Mouse (Mus musculus) brain, embryonic 14.5 days (tissue): Measurements from ENCODE around the gene Pm20d1. TPM values are rescaled to one million over a fixed set of nuclear protein-coding genes. Genes with fewer than 3 reads are reported as not detected.
A peak's percentile ranks its signal among the peaks of the same experiment; 100 is the strongest.

ENCODE experiments used
- DNase-seq: peaks from one replicate; pipeline ENCODE4 v3.0.0-alpha.2; 2011; ENCODE audit warnings: low read depth
- CTCF ChIP-seq: fragments of 200-500 bp; IDR thresholded peaks from 2 replicates; pipeline ENCODE4 v1.5.1; 2012; ENCODE audit warnings: inconsistent platforms, mild to moderate bottlenecking, moderate library complexity, borderline replicate concordance; ENCODE audit not compliant: insufficient read depth, insufficient read length; ENCODE audit errors: extremely low read depth
- POLR2A ChIP-seq: fragments of 200-500 bp; IDR thresholded peaks from 2 replicates; pipeline ENCODE4 v1.6.1; 2012; ENCODE audit warnings: mild to moderate bottlenecking, inconsistent platforms, borderline replicate concordance; ENCODE audit not compliant: poor library complexity, insufficient read depth, insufficient read length, severe bottlenecking; ENCODE audit errors: extremely low read depth
- polyA plus RNA-seq: library from polyadenylated mRNA; depleted of rRNA; stranded (reverse); fragments of >200 nt; gene quantifications from 2 replicates; pipeline ENCODE4 v1.2.3, GENCODE M21; 2012

Gene Pm20d1
- polyA plus RNA-seq, 1 experiment, result 0.19 TPM

- no peak for TF ChIP-seq CTCF
- TF ChIP-seq POLR2A, result no peak
- DNase-seq, result no peak
Observed at GRCm38 (mm10) chr1:131822292-131822691, 25.1 kb downstream of the Pm20d1 start.

GRCm38 (mm10) chr1:131822856-131823492 is 25.8 kb downstream of the Pm20d1 start:
- no peak for DNase-seq
- TF ChIP-seq POLR2A (no peak), CTCF (no peak)

DNA sequence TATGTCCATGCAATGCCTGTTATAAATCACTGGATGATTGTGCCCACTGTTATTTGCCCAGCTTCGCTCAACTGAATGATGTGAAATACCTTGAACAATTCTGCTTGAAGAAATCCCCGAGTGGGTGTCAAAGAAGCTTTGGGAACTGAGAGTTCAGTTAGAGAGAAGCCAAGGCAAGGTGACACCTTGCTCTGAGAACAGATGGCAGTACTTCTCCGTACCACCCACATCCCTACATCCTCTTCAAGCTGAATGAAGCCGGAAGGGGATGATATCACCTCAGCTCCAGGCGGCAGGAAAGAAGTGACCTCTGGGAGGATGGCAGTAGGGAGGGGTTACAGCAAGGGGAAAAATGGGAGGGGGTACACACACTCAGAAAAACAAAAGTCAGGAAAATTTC is 26.4 kb downstream of the Pm20d1 start:
- no peak for TF ChIP-seq CTCF
- no peak for TF ChIP-seq POLR2A
- DNase-seq, result no peak

DNA sequence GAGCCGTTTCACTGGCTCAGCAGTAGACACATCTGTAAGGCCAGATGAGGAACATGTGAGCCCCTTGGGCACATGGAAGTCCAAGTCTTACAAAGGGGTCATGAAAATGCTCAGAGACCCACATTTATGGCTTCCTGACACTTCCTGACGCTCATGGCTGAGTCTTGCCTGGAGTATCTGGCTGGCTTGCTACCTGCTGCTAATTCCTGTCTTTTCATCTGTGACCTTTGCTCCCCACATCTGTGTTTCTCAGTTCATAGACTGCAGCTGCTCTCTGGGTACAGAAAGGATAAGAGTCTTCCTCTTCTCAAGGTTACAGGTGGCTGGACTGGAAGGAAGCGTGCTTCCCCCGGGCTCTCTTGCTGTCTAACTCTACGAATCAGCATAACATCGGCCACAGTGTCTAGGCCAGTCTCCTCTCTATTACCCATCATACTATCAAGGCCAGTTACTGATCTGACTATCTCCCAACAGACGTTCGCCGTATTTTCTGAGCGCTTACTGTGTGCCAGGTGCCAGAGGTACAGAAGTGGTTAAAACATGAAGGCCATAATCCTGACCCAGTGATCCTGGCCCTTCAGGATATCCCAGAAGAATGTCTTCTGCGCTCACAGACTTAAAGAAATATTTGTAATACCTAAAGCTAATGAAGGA is 27.5 kb downstream of the Pm20d1 start:
- TF ChIP-seq CTCF (no peak), POLR2A (no peak)
- no peak for DNase-seq

GRCm38 (mm10) chr1:131827207-131827786 is 30.1 kb downstream of the Pm20d1 start, which contains the start of gene Slc41a1:
Gene Slc41a1 (plus strand): TSS chr1:131827493.
- no peak for DNase-seq
- TF ChIP-seq POLR2A (no peak), CTCF (no peak)

- peak; percentile 97 for DNase-seq
- TF ChIP-seq CTCF (no peak), POLR2A (peak; percentile 57; the same call in 1 of the 2 replicates)
Observed at GRCm38 (mm10) chr1:131827787-131828258, 30.6 kb downstream of the Pm20d1 start.

- DNase-seq, result peak; percentile 60
- TF ChIP-seq CTCF, result no peak
- no peak for TF ChIP-seq POLR2A
Observed at GRCm38 (mm10) chr1:131828297-131829126, 31.3 kb downstream of the Pm20d1 start.

DNA sequence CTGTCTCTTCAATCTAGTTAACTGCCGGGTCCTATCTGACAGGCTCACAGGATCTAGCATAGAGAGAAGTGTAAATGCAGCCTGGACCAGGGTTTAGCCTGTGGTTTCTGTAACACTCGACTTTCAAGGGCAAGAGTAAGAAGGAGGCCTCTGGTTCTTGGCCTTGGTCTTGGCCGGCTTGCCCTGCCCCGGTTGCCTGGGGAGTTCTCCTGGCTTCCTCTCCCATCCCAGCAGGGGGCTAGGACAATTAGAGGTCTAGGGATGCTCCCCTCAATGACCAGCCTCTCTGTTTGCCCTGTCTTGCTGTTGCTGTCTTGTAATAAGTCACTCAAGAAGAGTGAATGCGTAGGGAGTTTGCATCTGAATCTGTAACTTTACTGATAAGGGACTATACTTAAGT is 32.1 kb downstream of the Pm20d1 start:
- no peak for TF ChIP-seq CTCF
- TF ChIP-seq POLR2A, result no peak

GRCm38 (mm10) chr1:131830561-131830960 is 33.4 kb downstream of the Pm20d1 start:
- TF ChIP-seq CTCF, result no peak
- TF ChIP-seq POLR2A, result no peak
- DNase-seq, result no peak

More for the DNA sequence above, 32.1 kb downstream of the Pm20d1 start:
- no peak for DNase-seq

GRCm38 (mm10) chr1:131830971-131831641 is 33.9 kb downstream of the Pm20d1 start:
- DNase-seq, result no peak
- TF ChIP-seq POLR2A (no peak), CTCF (no peak)
